ENCODE assay signal across 9 mouse cellular contexts in genomic region chr2:73046576-73046975, GRCm38 (mm10).
DNase-seq lines count a peak whose midpoint lies in the region; ATAC-seq lines count a peak whose summit lies in the region.
"Had no signal": no experiment of that assay in that cellular context is flagged by ENCODE, and none has a peak within 500 bp of the region (broad histone marks: within the 10 kb centered on the region; RNA-seq: fewer than 3 reads in every experiment).

No protein-coding gene starts in this region.

- no peaks in the 10 kb centered on the region for H3K79me2 ChIP-seq in macrophage (ENCODE audit: inconsistent target)

- H3K27ac ChIP-seq in heart, embryonic 12.5 days (ENCODE audit: poor library complexity, severe bottlenecking): no peak overlapping the region; the same call in 1 of the 2 replicates
- no peak overlapping the region for H3K27ac ChIP-seq in embryonic facial prominence, embryonic 11.5 days (replicated peaks; ENCODE audit: low read depth, low read length)
- H3K27ac ChIP-seq in intestine, embryonic 16.5 days (ENCODE audit: low read length): peak overlapping the region; percentile 89
- peak overlapping the region; percentile 29; the same call in 1 of the 2 replicates for H3K27ac ChIP-seq in macrophage
- H3K27ac ChIP-seq in midbrain, embryonic 16.5 days (ENCODE audit: low read length): no peak overlapping the region
- H3K27ac ChIP-seq: neural tube, embryonic 13.5 days had no signal

- no peaks in the 10 kb centered on the region for H3K27me3 ChIP-seq in heart, embryonic 12.5 days (replicated peaks)
- H3K27me3 ChIP-seq in embryonic facial prominence, embryonic 11.5 days (ENCODE audit: control insufficient read depth, insufficient read depth, low read length): no peaks in the 10 kb centered on the region
- H3K27me3 ChIP-seq in intestine, embryonic 16.5 days (replicated peaks; ENCODE audit: control insufficient read depth, insufficient read depth, low read length): no peaks in the 10 kb centered on the region
- no peaks in the 10 kb centered on the region for H3K27me3 ChIP-seq in midbrain, embryonic 16.5 days (ENCODE audit: control insufficient read depth, insufficient read depth, low read depth, low read length)
- H3K27me3 ChIP-seq: neural tube, embryonic 13.5 days had no signal

- H3K4me2 ChIP-seq in heart, embryonic 12.5 days: no peak overlapping the region
- H3K4me2 ChIP-seq in embryonic facial prominence, embryonic 11.5 days (ENCODE audit: low read depth, low read length): no peak overlapping the region
- 0 out of 2 replicates have a peak overlapping the region, but pooled peaks have one; percentile 28 for H3K4me2 ChIP-seq in intestine, embryonic 16.5 days (ENCODE audit: low read depth, low read length)
- H3K4me2 ChIP-seq in midbrain, embryonic 16.5 days (ENCODE audit: low read length): no peak overlapping the region
- H3K4me2 ChIP-seq: neural tube, embryonic 13.5 days had no signal

- no peaks in the 10 kb centered on the region for H3K9me3 ChIP-seq in heart, embryonic 12.5 days (replicated peaks)
- H3K9me3 ChIP-seq in embryonic facial prominence, embryonic 11.5 days (replicated peaks; ENCODE audit: control insufficient read depth, low read length): no peaks in the 10 kb centered on the region
- H3K9me3 ChIP-seq in intestine, embryonic 16.5 days (ENCODE audit: control insufficient read depth, low read length): no peaks in the 10 kb centered on the region
- H3K9me3 ChIP-seq in midbrain, embryonic 16.5 days (replicated peaks; ENCODE audit: control insufficient read depth, low read length, poor library complexity, severe bottlenecking): no peaks in the 10 kb centered on the region
- H3K9me3 ChIP-seq: neural tube, embryonic 13.5 days had no signal

- 71% methylated on average over 10 of the region's 10 CpGs for WGBS in heart, embryonic 12.5 days
- WGBS in embryonic facial prominence, embryonic 11.5 days: 42% methylated on average over 10 of the region's 10 CpGs
- WGBS in intestine, embryonic 16.5 days: 56% methylated on average over 10 of the region's 10 CpGs
- 87% methylated on average over 10 of the region's 10 CpGs for WGBS in macrophage (ENCODE audit: missing documents)
- WGBS in midbrain, embryonic 16.5 days: 26% methylated on average over 10 of the region's 10 CpGs

- no peak for ATAC-seq in heart, embryonic 12.5 days (ENCODE audit: insufficient number of reproducible peaks, low FRiP score)
- ATAC-seq in embryonic facial prominence, embryonic 11.5 days (replicated peaks; ENCODE audit: insufficient number of reproducible peaks, low FRiP score, low TSS enrichment, low read depth): no peak
- ATAC-seq in intestine, embryonic 16.5 days: peak; percentile 27; the same call in 1 of the 2 replicates
- ATAC-seq in midbrain, embryonic 16.5 days: no peak

- peaks cover 28% of the 10 kb centered on the region for H3K4me1 ChIP-seq in heart, embryonic 12.5 days (replicated peaks)
- H3K4me1 ChIP-seq in embryonic facial prominence, embryonic 11.5 days (ENCODE audit: control insufficient read depth, insufficient read depth, low read length): no peaks in the 10 kb centered on the region; the same call in 1 of the 2 replicates
- peaks cover 12% of the 10 kb centered on the region; the same call in 1 of the 2 replicates for H3K4me1 ChIP-seq in intestine, embryonic 16.5 days (ENCODE audit: control insufficient read depth, insufficient read depth, low read length)
- no peaks in the 10 kb centered on the region for H3K4me1 ChIP-seq in midbrain, embryonic 16.5 days (ENCODE audit: control insufficient read depth, insufficient read depth, low read length)
- H3K4me1 ChIP-seq: neural tube, embryonic 13.5 days had no signal

- no peak overlapping the region for H3K9ac ChIP-seq in heart, embryonic 12.5 days
- H3K9ac ChIP-seq in embryonic facial prominence, embryonic 11.5 days (replicated peaks; ENCODE audit: low read length): no peak overlapping the region
- no peak overlapping the region; the same call in 1 of the 2 replicates for H3K9ac ChIP-seq in intestine, embryonic 16.5 days (ENCODE audit: low read depth, low read length)
- H3K9ac ChIP-seq in midbrain, embryonic 16.5 days (ENCODE audit: low read depth, low read length): no peak overlapping the region
- H3K9ac ChIP-seq: neural tube, embryonic 13.5 days had no signal

- DNase-seq in heart, adult 18-20 months: peak; percentile 80 to 81
- peak; percentile 41 for DNase-seq in embryonic facial prominence, embryonic 11.5 days (ENCODE audit: low spot score)
- DNase-seq in layer of hippocampus, adult 11-12 months (ENCODE audit: low spot score): no peak
- DNase-seq in spleen, postnatal 4 days (ENCODE audit: low spot score in 2 of 2): no peak

- no peaks in the 10 kb centered on the region for H3K36me3 ChIP-seq in heart, embryonic 12.5 days
- H3K36me3 ChIP-seq in embryonic facial prominence, embryonic 11.5 days (replicated peaks; ENCODE audit: control insufficient read depth, insufficient read depth, low read depth, low read length): no peaks in the 10 kb centered on the region
- no peaks in the 10 kb centered on the region for H3K36me3 ChIP-seq in intestine, embryonic 16.5 days (ENCODE audit: control insufficient read depth, insufficient read depth, low read length)
- no peaks in the 10 kb centered on the region for H3K36me3 ChIP-seq in macrophage (ENCODE audit: inconsistent target)
- no peaks in the 10 kb centered on the region for H3K36me3 ChIP-seq in midbrain, embryonic 16.5 days (ENCODE audit: control insufficient read depth, insufficient read depth, low read length)
- H3K36me3 ChIP-seq: neural tube, embryonic 13.5 days had no signal

- no peak overlapping the region for H3K4me3 ChIP-seq in heart, embryonic 12.5 days
- H3K4me3 ChIP-seq in embryonic facial prominence, embryonic 11.5 days (ENCODE audit: low read depth, low read length): no peak overlapping the region
- no peak overlapping the region for H3K4me3 ChIP-seq in intestine, embryonic 16.5 days (ENCODE audit: low read length)
- no peak overlapping the region for H3K4me3 ChIP-seq in macrophage (ENCODE audit: inconsistent target)
- H3K4me3 ChIP-seq in midbrain, embryonic 16.5 days (ENCODE audit: low read depth, low read length): no peak overlapping the region
- H3K4me3 ChIP-seq: neural tube, embryonic 13.5 days had no signal

Comparison
In these comparisons a context has a peak if more than half of its experiments do, and no peak if none do; other contexts are left out.
1. DNase-seq: peak in heart, adult 18-20 months (2 of 2) and embryonic facial prominence, embryonic 11.5 days (single experiment); none in layer of hippocampus, adult 11-12 months (single experiment) and spleen, postnatal 4 days (0 of 2).
2. H3K27ac ChIP-seq: peak in intestine, embryonic 16.5 days (single experiment) and macrophage (single experiment); none in heart, embryonic 12.5 days (single experiment), embryonic facial prominence, embryonic 11.5 days (single experiment) and midbrain, embryonic 16.5 days (single experiment).